8 mouse cellular contexts compared by ENCODE assay signal in the genomic region with DNA sequence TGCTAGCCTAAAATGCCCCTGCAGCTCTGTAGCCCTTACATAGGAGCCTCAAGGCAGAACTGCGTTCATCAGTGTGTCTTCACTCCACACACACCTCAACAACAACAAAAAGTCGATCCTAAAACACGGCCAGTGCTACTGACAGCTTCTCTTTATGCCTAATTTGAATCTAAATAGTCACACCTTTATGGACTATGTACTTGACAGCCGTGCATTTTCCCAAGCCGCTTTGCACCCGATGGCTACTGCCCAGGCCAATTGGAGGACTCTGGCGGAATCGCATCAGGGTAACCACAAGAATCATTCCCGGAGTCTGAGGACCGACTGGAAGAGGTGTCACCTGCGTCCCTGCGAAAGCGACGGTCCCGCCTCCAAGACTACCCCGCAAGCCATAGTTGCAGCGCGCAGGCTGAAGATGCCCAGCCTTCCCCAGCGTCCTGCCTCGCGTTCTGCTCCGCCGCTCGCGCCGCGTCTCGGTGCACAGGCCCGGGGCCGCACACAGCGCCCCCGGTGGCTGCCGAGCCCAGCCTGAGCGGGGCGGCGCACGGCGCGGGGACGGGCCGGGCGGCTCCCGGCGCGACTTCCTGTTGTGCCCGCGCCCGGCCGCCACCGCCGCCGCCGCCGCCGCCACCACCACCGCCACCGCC. TPM values are rescaled to one million over a fixed set of nuclear protein-coding genes. Genes with fewer than 3 reads are reported as not detected.
A peak's percentile ranks its signal among the peaks of the same experiment; 100 is the strongest.
DNase-seq lines count a peak whose midpoint lies in the region; ATAC-seq and TF ChIP-seq lines count a peak whose summit lies in the region.

A gene (plus strand): TSS at position 545 of the 647 bp plus-strand sequence.

- peaks cover 35% of the 10 kb centered on the region for H3K4me1 ChIP-seq in hindbrain, postnatal 0 days (ENCODE audit: insufficient read depth, low read length)

- H3K4me3 ChIP-seq in hindbrain, postnatal 0 days (ENCODE audit: low read length): peak within 1 kb of the TSS; percentile 81

- no peaks in the 10 kb centered on the region for H3K9me3 ChIP-seq in hindbrain, postnatal 0 days (ENCODE audit: low read length)

- no peaks in the 10 kb centered on the region for H3K27me3 ChIP-seq in hindbrain, postnatal 0 days (ENCODE audit: insufficient read depth, low read length)

- DNase-seq in adipocyte (ENCODE audit: low spot score): peak; percentile 17
- peak; percentile 78 for DNase-seq in gastrocnemius, postnatal 10 days
- DNase-seq in hindbrain, postnatal 0 days (ENCODE audit: low spot score): peak; percentile 89
- peak; percentile 50 to 71 for DNase-seq in left cerebral cortex, adult 8-10 months (ENCODE audit: low spot score in 2 of 2)
- DNase-seq in right cerebral cortex, adult 18-20 months: peak; percentile 85
- peak; percentile 66 to 80 for DNase-seq in urinary bladder, postnatal 36 days (ENCODE audit: low spot score in 2 of 2)

- under 1% methylated on average over 50 of the region's 57 CpGs for WGBS in hindbrain, postnatal 0 days

- H3K36me3 ChIP-seq in hindbrain, postnatal 0 days (ENCODE audit: insufficient read depth, low read length): peaks cover 9% of the 10 kb centered on the region; the same call in 1 of the 2 replicates

- peak; percentile 33 for TF ChIP-seq CTCF in hindbrain, postnatal 0 days (IDR thresholded peaks at IDR 0.05; ENCODE audit: low read depth)

- peak; percentile 45 for ATAC-seq in common myeloid progenitor, adult 5-6 weeks (replicated peaks; ENCODE audit: low read depth, poor library complexity, severe bottlenecking)
- peak; percentile 78 for ATAC-seq in hindbrain, postnatal 0 days
- ATAC-seq in megakaryocyte, adult 5-6 weeks (ENCODE audit: poor library complexity, severe bottlenecking): peak; percentile 65

- H3K9ac ChIP-seq in hindbrain, postnatal 0 days (replicated peaks; ENCODE audit: low read length): peak within 1 kb of the TSS; percentile 95

- H3K4me2 ChIP-seq in hindbrain, postnatal 0 days (ENCODE audit: low read depth, low read length): peak within 1 kb of the TSS; percentile 66

- peak within 1 kb of the TSS; percentile 96 for H3K27ac ChIP-seq in hindbrain, postnatal 0 days

RNA-seq across cellular contexts. Expression of the gene that starts here (rescaled TPM):
- 10.9 and 12.9 TPM in 2 replicates for total RNA-seq in common myeloid progenitor, adult 5-6 weeks (2017)
- 10 to 100 TPM; 61.4 to 62.3 TPM for total RNA-seq in gastrocnemius, postnatal 10 days (2021)
- 58.2 and 64.9 TPM in 2 replicates for total RNA-seq in hindbrain, postnatal 0 days (2014; rRNA removed)
- polyA plus RNA-seq in hindbrain, postnatal 0 days (2015; fragmentation: Nextera tagmentation; extraction: Ambion mirVana): 25.5 and 31.3 TPM in 2 replicates
- total RNA-seq in left cerebral cortex, adult 8-10 months (2022): 10 to 100 TPM; 34.8 to 42.8 (median 36.7) TPM
- total RNA-seq in megakaryocyte, adult 5-6 weeks (2015): 29.3 and 30.1 TPM in 2 replicates
- total RNA-seq in megakaryocyte, adult 5-6 weeks (2017): 20.4 and 23.6 TPM in 2 replicates

Comparison
In these comparisons a context has a peak if more than half of its experiments do, and no peak if none do; other contexts are left out.
1. Peak in every context shown above with its lines: DNase-seq, ATAC-seq, H3K4me3 ChIP-seq and H3K27ac ChIP-seq.
2. DNase-seq: peak in every context shown above with its lines; median percentile 89 in hindbrain, postnatal 0 days; 85 in right cerebral cortex, adult 18-20 months; 78 in gastrocnemius, postnatal 10 days; 73 in urinary bladder, postnatal 36 days; 60 in left cerebral cortex, adult 8-10 months; 17 in adipocyte.